Mouse (Mus musculus): ENCODE data around the gene Gm4312.
"Not testable (repeated sequence)": the region's sequence is repeated elsewhere in the genome, so short reads cannot be mapped to it uniquely, and the experiment has no call there.

Gm4312 gene

DNA sequence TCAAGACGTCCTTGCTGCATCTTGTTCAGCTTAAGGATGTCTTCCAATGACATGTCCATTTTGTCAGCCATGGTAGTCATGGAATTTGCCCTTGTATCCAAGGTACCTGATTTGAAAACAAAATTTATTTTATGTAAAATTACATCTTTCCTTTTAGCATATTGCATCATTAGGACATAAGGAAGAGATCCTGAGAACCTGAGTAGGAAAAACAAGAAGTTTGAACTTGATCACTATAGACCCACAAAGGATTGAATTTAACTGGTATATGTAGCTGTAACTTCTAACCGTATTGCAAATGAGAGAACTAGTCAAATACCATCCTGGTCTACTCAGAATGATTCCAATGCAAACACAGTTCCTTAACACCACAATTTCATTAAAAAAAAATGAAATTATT, at the start of gene Gm4312:
Gene Gm4312 (minus strand): TSS at position 101 of the 400 bp plus-strand sequence.
- DNase-seq: not testable (repeated sequence)

DNA sequence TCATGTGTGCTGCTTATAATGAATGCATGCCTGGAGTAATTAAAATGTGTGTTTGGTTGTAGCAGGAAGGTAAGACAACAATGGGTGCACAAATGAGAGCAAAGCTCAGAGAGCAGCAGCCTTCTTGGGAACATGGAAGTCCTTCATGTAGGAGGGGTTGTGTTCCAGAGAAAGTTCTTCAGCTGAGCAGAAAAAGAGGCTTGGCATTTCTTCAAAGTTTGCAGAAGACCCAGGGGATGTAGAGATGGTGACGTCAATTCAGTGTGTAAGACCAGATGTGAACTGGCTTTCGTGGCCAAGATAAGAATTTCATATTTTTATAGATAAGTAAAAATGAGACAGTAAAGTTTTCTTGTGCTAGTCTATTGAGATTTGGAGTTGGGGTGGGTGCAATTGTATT, 45.2 kb upstream of the Gm4312 start:
- no peak for DNase-seq

DNA sequence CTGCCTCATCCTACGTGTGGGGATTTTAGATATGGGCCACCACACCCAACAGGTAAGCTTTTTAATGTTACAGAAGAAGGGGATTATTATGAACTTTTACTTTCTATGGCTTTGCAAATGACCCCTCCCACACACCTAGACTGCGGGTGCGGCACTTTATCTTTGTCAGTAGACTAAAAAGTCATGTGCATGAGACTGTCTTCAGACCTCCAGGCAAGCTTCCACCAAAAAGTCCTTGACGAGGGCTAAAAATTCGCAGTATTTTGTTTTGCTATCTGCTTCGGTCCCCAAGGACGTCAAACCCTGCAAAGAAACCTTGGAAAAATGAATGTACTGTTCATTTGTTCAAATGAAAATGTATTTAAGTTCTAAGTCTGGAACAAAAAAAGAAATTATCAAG, 33.2 kb upstream of the Gm4312 start:
- no peak for DNase-seq

DNA sequence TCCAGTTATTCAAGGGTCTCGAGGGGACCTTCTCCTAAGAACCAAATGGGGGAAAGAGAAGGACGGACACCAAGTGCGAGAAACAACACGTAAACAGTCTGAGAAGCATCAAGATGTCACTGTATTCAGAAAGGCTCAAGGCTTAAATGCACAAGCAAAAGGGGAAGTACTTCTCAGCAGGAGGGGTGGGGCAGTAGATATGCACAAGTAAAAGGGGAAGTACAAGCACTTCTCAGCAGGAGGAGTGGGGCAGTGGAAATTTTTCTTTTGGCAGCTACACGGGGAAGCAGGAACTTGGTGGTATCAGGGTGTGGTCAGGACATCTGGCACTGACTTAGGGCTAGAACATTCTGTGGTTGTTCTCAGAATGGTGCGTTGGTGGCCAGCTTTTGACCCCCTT, 19.9 kb upstream of the Gm4312 start:
- not testable (repeated sequence) for DNase-seq

DNA sequence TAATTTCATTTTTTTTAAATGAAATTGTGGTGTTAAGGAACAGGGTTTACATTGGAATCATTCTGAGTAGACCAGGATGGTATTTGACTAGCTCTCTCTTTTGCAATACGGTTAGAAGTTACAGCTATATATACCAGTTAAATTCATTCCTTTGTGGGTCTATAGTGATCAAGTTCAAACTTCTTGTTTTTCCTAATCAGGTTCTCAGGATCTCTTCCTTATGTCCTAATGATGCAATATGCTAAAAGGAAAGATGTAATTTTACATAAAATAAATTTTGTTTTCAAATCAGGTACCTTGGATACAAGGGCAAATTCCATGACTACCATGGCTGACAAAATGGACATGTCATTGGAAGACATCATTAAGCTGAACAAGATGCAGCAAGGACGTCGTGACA, 21.3 kb downstream of the Gm4312 start, which contains the start of gene Gm4307:
Gene Gm4307 (plus strand): TSS at position 301 of the 400 bp plus-strand sequence.
- DNase-seq: not testable (repeated sequence)

DNA sequence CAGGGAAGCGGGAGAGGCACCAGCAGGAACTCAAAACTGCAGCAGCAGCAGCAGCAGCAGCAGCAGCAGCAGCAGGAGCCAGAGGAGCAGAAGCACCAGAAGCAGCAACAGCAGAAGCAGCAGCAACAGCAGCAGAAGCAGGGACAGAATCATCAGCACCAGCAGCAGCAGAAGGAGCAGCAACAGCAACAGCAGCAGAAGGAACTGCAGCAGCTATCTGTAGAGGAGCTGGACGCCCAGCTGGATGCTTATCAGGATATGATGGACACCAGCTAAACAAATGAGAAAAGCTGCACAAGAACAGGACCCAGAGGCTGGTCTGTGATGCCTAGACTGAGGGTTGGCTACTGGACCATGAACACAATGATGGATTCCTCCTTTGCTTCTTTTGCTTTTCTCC, 25.5 kb downstream of the Gm4312 start:
- DNase-seq: not testable (repeated sequence)

DNA sequence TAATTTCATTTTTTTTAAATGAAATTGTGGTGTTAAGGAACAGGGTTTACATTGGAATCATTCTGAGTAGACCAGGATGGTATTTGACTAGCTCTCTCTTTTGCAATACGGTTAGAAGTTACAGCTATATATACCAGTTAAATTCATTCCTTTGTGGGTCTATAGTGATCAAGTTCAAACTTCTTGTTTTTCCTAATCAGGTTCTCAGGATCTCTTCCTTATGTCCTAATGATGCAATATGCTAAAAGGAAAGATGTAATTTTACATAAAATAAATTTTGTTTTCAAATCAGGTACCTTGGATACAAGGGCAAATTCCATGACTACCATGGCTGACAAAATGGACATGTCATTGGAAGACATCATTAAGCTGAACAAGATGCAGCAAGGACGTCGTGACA, 31.6 kb downstream of the Gm4312 start, which contains the start of gene Gm4305:
Gene Gm4305 (plus strand): TSS at position 301 of the 400 bp plus-strand sequence.
- DNase-seq: not testable (repeated sequence)

DNA sequence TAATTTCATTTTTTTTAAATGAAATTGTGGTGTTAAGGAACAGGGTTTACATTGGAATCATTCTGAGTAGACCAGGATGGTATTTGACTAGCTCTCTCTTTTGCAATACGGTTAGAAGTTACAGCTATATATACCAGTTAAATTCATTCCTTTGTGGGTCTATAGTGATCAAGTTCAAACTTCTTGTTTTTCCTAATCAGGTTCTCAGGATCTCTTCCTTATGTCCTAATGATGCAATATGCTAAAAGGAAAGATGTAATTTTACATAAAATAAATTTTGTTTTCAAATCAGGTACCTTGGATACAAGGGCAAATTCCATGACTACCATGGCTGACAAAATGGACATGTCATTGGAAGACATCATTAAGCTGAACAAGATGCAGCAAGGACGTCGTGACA, 36.7 kb downstream of the Gm4312 start, which contains the start of gene Gm4303:
Gene Gm4303 (plus strand): TSS at position 301 of the 400 bp plus-strand sequence.
- not testable (repeated sequence) for DNase-seq

DNA sequence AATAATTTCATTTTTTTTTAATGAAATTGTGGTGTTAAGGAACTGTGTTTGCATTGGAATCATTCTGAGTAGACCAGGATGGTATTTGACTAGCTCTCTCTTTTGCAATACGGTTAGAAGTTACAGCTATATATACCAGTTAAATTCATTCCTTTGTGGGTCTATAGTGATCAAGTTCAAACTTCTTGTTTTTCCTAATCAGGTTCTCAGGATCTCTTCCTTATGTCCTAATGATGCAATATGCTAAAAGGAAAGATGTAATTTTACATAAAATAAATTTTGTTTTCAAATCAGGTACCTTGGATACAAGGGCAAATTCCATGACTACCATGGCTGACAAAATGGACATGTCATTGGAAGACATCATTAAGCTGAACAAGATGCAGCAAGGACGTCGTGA, 41.8 kb downstream of the Gm4312 start, which contains the start of gene Gm4302:
Gene Gm4302 (plus strand): TSS at position 301 of the 400 bp plus-strand sequence.
- not testable (repeated sequence) for DNase-seq

DNA sequence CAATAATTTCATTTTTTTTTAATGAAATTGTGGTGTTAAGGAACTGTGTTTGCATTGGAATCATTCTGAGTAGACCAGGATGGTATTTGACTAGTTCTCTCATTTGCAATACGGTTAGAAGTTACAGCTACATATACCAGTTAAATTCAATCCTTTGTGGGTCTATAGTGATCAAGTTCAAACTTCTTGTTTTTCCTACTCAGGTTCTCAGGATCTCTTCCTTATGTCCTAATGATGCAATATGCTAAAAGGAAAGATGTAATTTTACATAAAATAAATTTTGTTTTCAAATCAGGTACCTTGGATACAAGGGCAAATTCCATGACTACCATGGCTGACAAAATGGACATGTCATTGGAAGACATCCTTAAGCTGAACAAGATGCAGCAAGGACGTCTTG, 47.0 kb downstream of the Gm4312 start, which contains the start of gene Gm4301:
Gene Gm4301 (plus strand): TSS at position 301 of the 400 bp plus-strand sequence.
- DNase-seq: not testable (repeated sequence)
